Mouse (Mus musculus): Measurements from ENCODE around the gene Letm1. TPM values are rescaled to one million over a fixed set of nuclear protein-coding genes. Genes with fewer than 3 reads are reported as not detected.

Letm1 gene
- total RNA-seq, 2 experiments from 2014 or later: 98.0 to 103 TPM

GRCm38 (mm10) chr5:33736230-33736629, 46.4 kb downstream of the Letm1 start:
- DNase-seq (ENCODE audit: extremely low spot score in 1 of 2, low spot score in 2 of 2): no peak
- intact Hi-C loops (cut with DNase I): no loop called here

GRCm38 (mm10) chr5:33735412-33736092, 47.1 kb downstream of the Letm1 start:
- DNase-seq (ENCODE audit: extremely low spot score in 1 of 2, low spot score in 2 of 2): no peak
- Histone ChIP-seq H3K4me3 (no peak overlapping the region), H3K27ac (no peak overlapping the region)
- TF ChIP-seq CTCF (IDR thresholded peaks at IDR 0.05): no peak
- intact Hi-C loops (cut with DNase I): no loop called here

More at GRCm38 (mm10) chr5:33736230-33736629, 46.4 kb downstream of the Letm1 start:
- no peak for TF ChIP-seq CTCF (IDR thresholded peaks at IDR 0.05)
- Histone ChIP-seq H3K27ac (no peak overlapping the region), H3K4me3 (no peak overlapping the region)

GRCm38 (mm10) chr5:33733837-33734236, 48.8 kb downstream of the Letm1 start:
- Histone ChIP-seq H3K27ac (no peak overlapping the region), H3K4me3 (no peak overlapping the region)
- intact Hi-C loops (cut with DNase I): no loop called here
- no peak for TF ChIP-seq CTCF (IDR thresholded peaks at IDR 0.05)
- no peak for DNase-seq (ENCODE audit: extremely low spot score in 1 of 2, low spot score in 2 of 2)

- H3K4me3 ChIP-seq: peak overlapping the region; percentile 21; the same call in 1 of the 2 replicates
- no peak for TF ChIP-seq CTCF (IDR thresholded peaks at IDR 0.05)
- intact Hi-C loops (cut with DNase I): no loop called here
- H3K27ac ChIP-seq: no peak overlapping the region
- DNase-seq (ENCODE audit: extremely low spot score in 1 of 2, low spot score in 2 of 2): peak in 1 of 2 experiments; percentile 51
Observed at GRCm38 (mm10) chr5:33731051-33731450, 51.6 kb downstream of the Letm1 start.

GRCm38 (mm10) chr5:33730516-33730915, 52.1 kb downstream of the Letm1 start:
- no peak overlapping the region for H3K27ac ChIP-seq
- intact Hi-C loops (cut with DNase I): no loop called here
- no peak overlapping the region for H3K4me3 ChIP-seq
- no peak for DNase-seq (ENCODE audit: extremely low spot score in 1 of 2, low spot score in 2 of 2)
- TF ChIP-seq CTCF (IDR thresholded peaks at IDR 0.05): no peak

GRCm38 (mm10) chr5:33728841-33729240, 53.8 kb downstream of the Letm1 start:
- DNase-seq (ENCODE audit: extremely low spot score in 1 of 2, low spot score in 2 of 2): no peak
- H3K27ac ChIP-seq: no peak overlapping the region
- intact Hi-C loops (cut with DNase I): no loop called here
- no peak for TF ChIP-seq CTCF (IDR thresholded peaks at IDR 0.05)
- H3K4me3 ChIP-seq: no peak overlapping the region

- no peak for TF ChIP-seq CTCF (IDR thresholded peaks at IDR 0.05)
- DNase-seq (ENCODE audit: extremely low spot score in 1 of 2, low spot score in 2 of 2): no peak
- Histone ChIP-seq H3K27ac (peak overlapping the region; percentile 53), H3K4me3 (no peak overlapping the region)
- intact Hi-C loops (cut with DNase I): no loop called here
Observed at GRCm38 (mm10) chr5:33726891-33727290, 55.7 kb downstream of the Letm1 start.

GRCm38 (mm10) chr5:33726081-33726647, 56.5 kb downstream of the Letm1 start:
- Histone ChIP-seq H3K27ac (peak overlapping the region; percentile 53; the same call in 1 of the 2 replicates), H3K4me3 (peak overlapping the region; percentile 4; the same call in 1 of the 2 replicates)
- DNase-seq (ENCODE audit: extremely low spot score in 1 of 2, low spot score in 2 of 2): peak in 1 of 2 experiments; percentile 46
- intact Hi-C loops (cut with DNase I): no loop called here
- no peak; the same call in 1 of the 2 replicates for TF ChIP-seq CTCF (IDR thresholded peaks at IDR 0.05)

- intact Hi-C loops (cut with DNase I): loop anchor here (5.0 kb wide), 1 partner anchor 37 kb away; no protein-coding TSS in a partner anchor
- DNase-seq (ENCODE audit: extremely low spot score in 1 of 2, low spot score in 2 of 2): no peak
- TF ChIP-seq CTCF (IDR thresholded peaks at IDR 0.05): no peak
- Histone ChIP-seq H3K4me3 (peak overlapping the region; percentile 47), H3K27ac (peak overlapping the region; percentile 60)
Observed at GRCm38 (mm10) chr5:33723641-33724465, 58.8 kb downstream of the Letm1 start.

- DNase-seq (ENCODE audit: extremely low spot score in 1 of 2, low spot score in 2 of 2): no peak
- Histone ChIP-seq H3K27ac (peak overlapping the region; percentile 74), H3K4me3 (peak overlapping the region; percentile 47)
- peak; percentile 2 for TF ChIP-seq CTCF (IDR thresholded peaks at IDR 0.05)
- intact Hi-C loops (cut with DNase I): loop anchor here (5.0 kb wide), 1 partner anchor 36 kb away; no protein-coding TSS in a partner anchor
Observed at GRCm38 (mm10) chr5:33723019-33723640, 59.5 kb downstream of the Letm1 start.

- intact Hi-C loops (cut with DNase I): loop anchor here (5.0 kb wide), 1 partner anchor 35 kb away; no protein-coding TSS in a partner anchor
- DNase-seq (ENCODE audit: extremely low spot score in 1 of 2, low spot score in 2 of 2): no peak
- peak overlapping the region; percentile 74 for H3K27ac ChIP-seq
Observed at GRCm38 (mm10) chr5:33722266-33723018, 60.2 kb downstream of the Letm1 start.

More at GRCm38 (mm10) chr5:33722266-33723018, 60.2 kb downstream of the Letm1 start:
- H3K4me3 ChIP-seq: peak overlapping the region; percentile 47
- TF ChIP-seq CTCF (IDR thresholded peaks at IDR 0.05): no peak
